Mouse (Mus musculus) cerebellum, postnatal 25 days (tissue): Measurements from ENCODE around the gene Cdr2l.

Source experiments
- DNase-seq, 2 experiments: peaks; one replicate each; pipeline ENCODE4 v3.0.0; 2021; ENCODE audit warnings: mixed read lengths in 2 of 2

The Cdr2l gene

DNA sequence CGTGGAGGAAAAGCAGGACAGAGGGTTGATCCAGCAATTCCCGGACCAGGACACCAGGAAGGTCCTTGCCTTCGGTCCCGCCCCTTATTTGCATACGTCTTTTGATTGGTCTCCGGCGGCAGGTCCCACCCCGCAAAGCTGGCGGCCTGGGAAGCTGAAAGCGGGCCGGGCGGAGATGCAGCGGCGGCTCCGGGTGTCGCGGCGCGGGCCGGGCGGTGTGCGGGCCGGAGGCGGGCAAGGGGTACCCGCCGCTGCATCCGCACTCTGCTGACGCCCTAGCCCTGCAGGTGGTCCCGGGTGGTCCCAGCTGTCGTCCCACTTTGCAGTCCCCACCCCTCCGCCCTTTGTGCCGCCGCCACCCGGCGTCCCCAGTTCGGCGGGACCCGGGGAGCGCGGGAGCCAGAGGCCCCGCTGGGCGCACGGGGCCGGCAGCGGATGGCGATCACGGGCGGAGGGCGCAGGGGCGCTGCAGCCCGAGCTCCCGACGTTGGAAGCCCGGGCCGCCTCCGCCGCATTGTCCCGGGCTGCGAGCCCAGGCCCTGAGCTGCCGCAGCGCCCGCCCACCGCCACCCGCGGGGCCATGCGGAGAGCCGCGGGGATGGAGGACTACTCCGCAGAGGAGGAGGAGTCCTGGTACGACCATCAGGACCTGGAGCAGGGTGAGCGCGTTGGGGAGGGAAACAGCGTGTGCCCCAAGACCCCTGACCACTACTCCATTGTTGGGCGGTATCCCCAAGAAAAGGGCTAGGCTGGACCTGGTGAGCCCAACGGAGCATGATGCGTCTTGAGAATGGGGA lies at the start of gene Cdr2l:
Gene Cdr2l, plus strand, starts transcription at position 174 of the 797 bp plus-strand sequence.
- DNase-seq: peak; percentile 93 to 96

DNA sequence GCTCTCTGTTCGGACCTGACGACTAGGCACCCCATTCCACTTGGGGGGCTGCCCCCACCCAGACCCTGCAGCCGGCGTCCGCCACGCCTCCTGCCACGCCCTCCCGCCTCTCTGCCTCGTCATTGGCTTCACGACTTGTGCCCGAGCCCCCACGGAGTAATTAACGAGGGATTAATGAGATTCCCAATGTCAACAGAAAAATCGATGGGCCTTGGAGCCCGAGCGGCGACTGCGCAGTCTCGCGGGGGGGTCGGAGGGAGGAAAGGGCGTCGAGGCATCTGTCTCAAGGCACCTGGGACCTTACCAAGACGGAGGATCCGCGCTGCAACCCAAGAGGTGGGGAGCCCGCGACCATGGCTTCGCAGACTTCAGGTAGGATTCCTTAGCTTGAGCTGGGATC lies 47.2 kb upstream of the Cdr2l start, which contains the start of gene Otop3:
Gene Otop3, plus strand, starts transcription at position 201 of the 400 bp plus-strand sequence.
- peak in 1 of 2 experiments; percentile 18 for DNase-seq

DNA sequence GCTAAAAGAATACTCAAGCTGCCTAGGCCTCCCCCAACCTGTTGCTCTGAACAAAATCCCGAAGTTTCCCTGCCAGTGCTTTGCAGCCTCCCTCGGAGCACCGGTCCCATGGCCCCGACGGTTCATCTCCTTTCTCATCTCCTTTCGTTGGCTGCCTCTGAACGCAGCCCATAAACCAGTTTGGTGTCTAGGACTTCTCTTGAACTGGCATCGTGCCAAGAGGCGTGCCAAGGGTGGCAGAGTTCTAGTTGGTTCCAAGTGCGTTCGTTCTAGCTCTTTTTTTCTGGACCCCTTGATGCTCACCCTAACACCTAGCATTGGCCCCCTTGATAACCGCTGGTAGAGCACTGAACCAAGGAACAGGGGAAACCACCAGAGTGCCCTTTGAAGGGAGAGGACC lies 46.5 kb upstream of the Cdr2l start:
- DNase-seq: peak in 1 of 2 experiments; percentile 55

DNA sequence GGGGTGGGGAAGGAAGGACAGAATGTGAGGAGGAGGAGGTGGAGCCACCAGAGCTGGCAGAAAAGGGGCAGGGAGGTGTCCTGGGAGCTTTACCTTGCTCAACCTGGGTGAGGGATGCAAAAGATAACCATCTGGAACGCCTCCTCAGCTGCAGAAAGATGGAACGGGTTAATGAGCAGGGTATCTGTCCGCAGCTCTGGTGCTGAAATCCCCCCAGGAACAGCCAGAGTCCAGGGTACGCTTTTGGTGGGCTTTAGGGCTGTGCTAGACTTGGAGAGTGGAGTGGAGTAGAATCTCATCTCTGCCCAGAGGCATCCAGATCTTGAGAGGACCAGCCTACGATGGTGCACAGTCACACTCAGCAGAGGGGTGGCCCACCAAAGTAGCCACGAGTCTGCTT lies 45.6 kb upstream of the Cdr2l start:
- no peak for DNase-seq

DNA sequence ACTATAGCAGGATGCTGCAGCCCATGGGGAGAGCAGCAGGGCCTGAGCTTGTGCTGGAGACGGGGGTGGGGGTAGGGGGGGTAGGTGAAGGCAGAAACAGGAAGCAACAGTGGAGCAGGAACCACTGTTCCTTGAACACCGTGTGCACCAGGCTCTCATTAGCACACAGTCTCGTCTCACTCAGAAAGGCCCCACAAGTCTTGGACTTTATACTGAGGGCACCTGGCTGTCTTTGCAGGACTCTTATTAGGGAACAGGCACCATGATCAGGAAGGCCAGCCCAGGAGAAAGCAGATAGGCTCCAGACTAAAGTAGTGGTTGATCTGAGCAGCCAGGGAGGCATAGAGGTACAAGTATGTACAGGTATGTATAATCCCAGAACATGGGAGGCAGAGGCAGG lies 44.4 kb upstream of the Cdr2l start:
- no peak for DNase-seq

DNA sequence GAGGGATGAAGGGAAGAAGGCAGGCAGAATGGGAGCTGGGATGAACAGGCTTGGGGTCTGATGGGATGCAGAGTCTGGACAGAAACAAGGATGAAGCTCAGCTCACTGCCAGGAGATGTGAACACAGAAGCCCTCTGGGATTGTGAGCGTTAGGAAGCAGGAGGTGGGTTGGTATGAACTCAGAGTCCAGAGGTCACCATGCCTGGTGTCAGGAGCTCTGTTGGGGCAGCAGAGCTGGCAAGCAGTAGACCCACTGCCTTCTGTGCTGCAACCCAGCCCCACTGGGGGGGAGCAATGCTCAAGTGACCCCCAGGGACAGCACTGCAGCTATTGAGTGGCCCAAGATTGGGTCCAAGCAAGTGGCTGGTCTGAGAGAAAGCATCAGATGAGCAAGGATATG lies 43.9 kb upstream of the Cdr2l start:
- DNase-seq: no peak

DNA sequence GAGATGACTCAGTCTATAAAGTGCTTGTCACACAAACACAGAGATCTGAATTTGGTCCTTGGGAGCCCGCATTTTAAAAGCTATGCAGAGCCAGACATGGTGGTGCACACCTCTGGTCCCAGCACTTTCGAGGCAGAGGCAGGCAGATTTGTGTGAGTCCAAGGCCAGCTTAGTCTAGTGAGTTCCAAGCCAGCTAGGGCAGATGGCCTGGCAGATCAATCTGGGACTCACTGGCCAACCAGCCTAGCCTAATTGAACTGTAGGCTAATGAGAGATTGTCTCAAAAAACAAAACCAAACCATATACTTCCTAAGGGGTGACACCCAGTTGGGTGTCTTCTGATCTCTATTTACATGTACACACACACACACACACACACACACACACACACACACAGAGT lies 40.5 kb upstream of the Cdr2l start:
- peak in 1 of 2 experiments; percentile 50 for DNase-seq

DNA sequence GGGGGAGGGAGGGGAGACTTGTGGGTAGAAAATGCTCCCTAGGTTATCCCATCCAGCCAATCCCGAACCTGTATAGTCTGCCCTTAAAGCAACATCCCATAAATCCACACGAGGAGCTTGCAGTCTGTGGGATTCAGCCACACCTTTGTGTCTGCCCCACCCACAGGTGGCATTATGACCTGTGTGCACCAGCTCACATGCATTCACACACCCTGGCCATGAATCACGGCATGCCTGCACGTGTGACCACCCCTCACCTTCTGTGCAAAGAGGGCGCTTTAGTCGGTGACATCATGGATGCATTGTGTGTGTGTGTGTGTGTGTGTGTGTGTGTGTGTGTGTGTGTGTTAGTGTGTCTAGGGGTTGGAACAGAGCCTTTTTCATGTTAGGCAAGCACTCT lies 39.9 kb upstream of the Cdr2l start:
- no peak for DNase-seq

DNA sequence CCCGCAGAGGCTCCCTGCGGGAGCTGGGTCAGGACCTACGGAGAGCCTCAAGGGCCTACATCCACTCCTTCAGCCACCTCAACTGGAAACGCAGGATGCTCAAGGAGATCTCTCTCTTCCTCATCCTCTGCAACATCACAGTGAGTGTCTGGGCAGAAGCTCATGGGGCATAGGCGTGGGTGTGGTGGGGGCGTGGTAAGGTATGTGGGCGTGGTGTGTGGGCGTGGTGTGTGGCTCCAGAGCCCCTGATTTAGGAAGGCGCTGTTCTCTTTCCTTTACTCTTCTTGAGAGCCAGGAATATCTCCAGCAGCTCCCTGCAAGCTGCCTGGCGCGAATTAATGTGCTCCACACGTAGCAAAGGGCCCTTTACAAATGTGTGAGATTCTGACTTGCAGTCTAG lies 36.7 kb upstream of the Cdr2l start:
- DNase-seq: no peak

DNA sequence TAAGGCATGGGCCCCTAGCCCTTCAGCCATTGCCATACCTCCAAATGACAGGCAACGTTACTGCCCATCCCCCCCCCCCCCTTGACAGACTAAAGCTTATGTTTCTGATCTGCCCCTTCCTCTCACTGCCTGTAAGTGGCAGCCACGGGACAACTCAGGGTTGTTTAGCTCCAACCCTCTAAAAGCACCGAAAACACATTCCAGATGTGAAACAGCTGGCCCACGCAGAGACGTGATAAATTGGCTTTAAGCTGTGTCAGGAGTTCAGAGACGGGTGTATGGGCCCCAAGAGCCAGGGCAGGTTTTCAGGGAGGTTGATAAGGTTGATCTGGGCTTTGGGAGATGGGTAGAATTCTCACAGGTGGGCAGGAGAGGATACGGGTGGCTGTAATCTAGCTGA lies 36.2 kb upstream of the Cdr2l start:
- DNase-seq: no peak

DNA sequence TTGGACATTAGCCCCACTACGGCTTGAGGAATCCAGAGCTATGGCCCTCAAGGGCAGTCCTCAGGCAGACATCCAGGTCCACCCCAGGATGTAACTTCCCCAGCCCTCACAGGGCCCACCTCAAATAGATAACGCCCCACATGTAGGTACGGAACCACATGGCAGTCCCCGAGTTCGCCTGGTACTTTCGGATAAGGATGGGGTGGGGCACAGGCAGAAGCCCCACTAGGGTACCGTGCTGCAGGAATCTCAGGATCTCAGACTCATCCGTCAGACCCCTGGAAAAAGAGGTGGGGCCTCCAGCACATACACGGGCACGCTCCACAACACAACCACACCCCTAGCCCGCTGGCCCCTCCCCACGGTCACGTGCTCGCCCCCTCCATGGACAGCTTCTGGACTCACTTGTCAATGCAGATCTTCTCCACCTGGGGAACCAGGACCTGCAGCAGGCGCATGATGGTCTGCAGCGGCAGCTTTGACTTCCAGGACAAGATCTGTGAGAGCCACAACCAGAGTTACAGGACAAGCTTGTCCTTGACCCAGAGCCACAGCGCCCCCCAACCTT lies 33.0 kb upstream of the Cdr2l start:
- peak in 1 of 2 experiments; percentile 15 for DNase-seq

DNA sequence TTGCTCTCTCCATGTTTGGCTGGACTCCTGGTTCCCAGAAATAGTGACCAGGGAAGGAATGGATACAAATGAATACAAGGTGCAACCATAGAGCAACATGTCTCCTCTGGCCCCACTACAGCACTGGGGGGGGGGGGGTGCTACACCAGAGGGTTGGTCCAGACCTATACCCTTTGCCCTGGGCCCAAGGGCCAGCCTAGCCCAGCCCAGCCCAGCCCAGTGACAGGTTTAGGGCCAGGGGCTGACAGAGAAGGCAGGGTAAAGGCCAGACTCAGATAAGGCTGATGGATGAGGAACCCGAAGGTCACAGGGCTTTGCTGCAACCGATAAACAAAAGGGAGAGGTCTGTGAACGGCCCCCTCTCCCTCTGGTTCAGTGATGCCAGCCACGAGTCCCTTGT lies 31.7 kb upstream of the Cdr2l start:
- no peak for DNase-seq

DNA sequence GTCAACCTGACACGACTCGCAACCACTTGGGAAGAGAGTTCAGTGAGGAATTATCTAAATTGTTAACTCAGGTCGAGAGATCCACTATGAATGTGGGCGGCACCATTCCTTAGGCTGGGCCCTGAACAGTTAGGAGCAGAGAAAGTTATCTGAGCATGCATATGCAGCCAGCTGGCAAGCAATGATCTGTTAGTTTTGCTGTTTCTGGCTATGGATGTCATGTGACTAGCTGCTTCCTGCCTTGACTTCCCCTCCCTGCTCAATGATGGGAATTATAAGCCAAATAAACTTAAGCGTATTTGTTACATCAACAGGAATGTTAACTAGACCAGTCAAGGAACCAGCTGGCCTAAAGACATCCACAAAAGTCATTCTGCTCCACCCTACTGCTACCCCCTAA lies 28.3 kb upstream of the Cdr2l start:
- no peak for DNase-seq

DNA sequence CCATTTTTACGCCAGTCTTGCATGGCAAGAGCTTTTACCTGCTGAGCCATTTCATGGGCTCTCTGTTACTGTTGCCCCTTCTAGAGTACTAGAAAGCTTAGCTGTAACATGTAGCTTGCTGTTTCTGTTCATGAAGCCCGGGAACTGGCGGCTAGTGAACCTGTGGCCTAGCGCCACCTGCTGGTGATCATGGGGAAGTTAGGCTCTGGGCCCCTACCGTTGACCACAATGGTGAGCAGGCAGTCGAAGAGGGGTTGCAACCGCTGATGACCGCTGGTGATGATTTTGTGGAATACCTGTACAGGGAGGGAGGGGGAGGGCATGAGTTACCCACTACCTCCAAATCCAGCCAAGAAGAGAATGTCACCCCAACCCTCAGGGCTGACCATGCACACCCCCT lies 27.5 kb upstream of the Cdr2l start:
- DNase-seq: peak; percentile 77 to 83

DNA sequence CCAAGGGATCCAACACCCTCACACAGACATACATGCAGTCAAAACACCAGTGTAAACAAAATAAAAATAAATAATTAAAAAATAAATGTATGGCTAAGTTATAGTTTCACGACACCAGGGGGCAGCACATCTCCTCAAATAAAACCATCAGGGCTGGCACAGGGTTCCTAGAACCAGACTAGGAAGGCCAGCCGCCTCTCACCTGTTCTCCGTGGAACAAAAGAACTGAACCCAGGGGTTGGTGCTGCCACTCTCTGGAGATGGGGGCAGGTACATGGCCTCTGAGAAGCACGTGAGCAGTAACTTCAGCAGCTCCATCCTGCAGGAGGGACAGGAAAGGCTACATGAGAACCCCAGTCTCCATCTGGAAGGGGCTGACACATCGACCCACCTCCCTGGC lies 23.2 kb upstream of the Cdr2l start:
- peak; percentile 85 to 90 for DNase-seq

DNA sequence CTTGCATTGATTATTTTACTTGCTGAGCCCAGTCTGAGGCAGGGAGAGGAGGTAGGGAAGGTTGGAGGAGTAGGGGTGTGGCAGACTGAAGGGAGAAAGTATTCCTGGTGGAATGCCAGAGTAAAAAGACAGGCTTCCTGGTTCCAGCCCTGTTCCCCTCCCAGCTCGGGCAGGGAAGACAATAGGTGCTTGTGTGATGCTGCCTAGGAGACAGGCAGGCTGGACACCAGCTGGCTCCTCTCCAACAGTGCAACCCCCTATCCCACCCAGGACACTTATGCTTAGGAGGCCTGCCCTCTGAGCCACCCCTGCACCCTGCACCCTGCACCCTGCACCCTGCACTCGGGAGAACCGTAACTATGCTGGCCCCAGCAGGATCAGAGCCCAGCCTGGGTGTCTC lies 22.4 kb upstream of the Cdr2l start:
- DNase-seq: peak in 1 of 2 experiments; percentile 34

DNA sequence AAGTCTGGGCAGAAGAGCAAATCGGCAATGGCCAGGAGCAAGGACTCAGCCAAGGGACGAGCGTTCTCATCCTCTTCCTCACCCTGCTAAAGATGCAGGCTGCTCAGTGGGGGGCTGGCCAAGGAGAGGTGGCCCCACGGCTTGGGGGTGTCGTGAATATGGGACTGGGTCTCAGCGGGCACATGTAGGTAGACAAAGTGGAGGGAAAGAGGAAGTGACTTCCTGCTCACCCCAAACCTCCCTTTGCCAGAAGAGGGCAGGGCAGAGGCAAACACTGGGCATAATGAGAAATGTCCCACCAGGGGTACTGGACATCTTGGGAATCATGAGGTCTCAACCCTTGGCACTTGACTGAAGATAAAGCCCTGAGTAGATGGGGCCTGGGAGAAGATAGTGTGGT lies 22.0 kb upstream of the Cdr2l start:
- peak in 1 of 2 experiments; percentile 36 for DNase-seq

DNA sequence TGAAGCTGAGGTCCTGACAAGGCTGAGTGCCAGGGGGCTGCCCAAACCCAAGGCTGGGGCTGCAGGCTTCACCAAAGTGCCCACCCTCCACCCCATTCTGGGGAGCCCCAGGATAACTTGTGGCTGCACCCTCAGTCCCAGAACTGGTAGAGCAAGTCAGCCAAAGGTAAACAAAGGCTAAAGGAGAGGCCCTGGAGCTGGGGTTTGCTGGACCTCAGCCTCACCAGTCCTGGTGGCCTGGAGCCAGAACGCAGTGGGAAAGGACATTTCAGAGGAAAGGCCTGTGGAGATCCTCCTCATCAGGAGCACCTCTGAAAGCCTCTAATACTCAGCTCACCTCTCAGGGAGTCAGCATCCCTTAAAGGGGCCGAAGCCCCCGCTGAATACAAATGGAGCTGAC lies 17.6 kb upstream of the Cdr2l start:
- peak in 1 of 2 experiments; percentile 58 for DNase-seq

DNA sequence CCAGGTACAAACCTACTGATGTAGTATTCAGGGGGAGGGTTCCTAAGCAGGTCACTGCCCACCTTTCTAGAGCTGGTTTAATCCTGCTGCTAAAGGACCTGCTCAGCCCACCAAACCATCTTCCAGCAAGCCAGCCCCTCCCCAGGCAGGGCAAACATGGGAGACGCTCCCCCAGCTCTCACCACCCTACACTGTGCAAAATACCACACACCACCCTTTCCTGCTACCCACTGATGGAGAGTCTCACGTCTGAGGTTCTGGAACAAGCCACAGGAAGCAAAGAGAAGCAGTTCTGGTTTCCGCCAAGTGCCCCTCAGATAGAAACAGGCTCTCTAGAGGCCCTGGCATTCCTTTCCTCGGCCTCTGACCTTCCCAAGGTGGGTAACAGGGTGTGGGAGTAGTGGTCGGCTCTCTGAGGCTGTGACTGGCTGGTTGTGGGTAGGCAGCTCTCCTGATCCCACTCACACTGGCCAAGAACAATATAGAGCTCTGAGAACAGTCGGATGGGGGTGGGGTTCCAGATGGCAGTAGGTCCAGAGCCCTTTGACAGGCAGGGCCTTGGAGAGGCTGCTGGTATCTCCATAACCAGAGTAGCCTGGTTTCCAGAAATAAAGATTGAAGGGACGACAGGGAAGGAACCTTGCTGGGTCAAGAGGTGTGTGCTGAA lies 15.5 kb upstream of the Cdr2l start:
- DNase-seq: peak; percentile 59 to 65

DNA sequence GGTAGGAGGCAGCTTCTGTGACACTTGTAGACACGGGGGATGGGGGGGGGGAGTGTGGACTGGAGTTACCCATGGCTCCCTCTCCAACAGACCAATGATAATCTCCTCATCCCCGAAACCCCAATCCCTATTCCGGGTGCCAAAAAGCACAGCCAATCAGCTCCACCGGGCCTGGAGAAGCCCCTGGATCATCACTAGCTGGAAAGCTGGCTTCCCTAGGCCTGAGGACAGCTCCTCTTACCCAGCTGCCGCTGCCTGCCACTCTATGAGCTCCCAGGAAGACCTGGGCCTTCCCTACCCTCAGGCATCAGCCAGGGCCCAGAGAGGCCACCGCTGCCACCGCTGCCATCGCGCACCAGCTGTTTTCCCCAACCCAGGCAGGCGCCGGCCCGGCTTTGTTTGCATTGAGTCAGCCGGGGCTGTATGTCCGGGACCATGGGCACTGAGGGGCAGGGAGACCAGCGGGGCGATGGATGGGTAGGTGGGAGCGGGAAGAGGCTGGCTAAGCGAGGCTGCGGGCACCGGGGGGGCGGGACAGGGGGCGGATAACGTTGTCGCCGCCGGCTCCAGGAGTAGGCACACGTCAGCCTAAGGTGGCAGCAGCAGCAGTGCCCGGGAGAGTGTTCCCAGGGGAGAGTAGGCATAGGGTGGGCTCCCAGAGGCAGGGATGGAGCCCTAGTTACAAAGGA lies 14.9 kb upstream of the Cdr2l start:
- DNase-seq: peak; percentile 70 to 74

DNA sequence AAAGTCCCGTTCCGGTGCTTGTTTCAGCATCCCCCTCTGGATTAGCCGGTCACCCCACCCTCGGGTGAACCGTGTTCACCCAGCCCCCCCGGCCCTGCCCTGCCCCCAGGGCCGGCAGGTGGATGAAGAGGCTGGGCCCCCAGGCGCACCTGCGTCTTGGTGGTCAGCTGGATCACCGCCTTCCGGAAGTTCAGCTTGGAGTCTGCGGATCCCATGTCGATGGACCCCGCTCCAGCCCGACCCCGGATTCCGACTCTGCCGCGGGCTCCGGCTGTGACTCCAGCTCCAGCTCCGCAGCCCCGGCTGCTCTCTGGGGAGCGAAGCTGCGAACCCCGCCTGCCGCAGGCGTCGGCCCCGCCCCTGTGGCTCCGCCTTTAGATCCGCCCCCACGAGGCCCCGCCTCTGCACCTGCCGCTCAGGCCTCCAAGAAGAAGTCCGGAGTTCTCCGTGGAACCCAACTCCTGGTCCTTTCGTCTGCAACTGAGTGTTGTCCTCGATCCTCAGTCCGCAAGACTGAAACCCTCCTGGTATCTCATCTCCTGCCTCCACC lies 14.2 kb upstream of the Cdr2l start, which contains the start of gene Hid1:
Gene Hid1, minus strand, starts transcription at position 362 of the 550 bp plus-strand sequence.
- peak; percentile 93 to 95 for DNase-seq

DNA sequence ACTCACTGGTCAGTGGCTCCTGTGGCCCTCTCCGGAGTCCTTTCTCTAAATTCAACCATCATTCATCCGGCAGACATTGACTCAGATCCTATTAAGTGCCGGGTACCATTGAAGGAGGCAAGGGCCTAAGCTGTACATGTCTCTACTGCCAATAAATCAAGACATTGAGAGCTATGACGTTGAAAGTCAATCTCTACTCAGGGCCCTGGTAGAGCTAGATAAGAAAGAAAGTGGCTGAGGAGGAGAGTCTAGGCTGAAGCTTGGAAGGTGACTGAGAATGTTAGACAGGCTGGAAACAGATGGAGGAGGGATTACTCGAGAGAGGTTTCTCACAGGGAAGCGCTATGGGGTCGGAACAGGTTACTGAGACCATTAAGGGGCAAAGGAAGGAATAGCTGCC lies 11.3 kb upstream of the Cdr2l start:
- no peak for DNase-seq

DNA sequence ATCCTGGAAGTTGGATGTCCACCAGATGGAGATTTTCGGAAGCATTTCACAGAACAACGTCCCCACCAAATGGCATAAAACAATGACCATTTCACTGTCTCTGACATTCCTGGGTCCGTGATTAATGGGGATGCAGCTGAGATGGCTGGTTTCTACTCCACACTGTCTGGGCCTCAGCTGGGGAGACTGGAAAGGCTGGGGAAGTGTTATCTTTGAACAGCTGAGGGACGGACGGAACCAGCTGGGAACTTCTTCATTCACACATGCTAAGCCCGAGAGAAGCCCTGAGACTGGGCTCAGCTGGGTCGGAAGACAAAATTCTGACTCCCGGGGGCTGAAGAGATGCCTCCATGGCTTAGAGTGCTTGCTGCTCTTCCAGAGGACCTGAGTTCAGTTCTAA lies 10.4 kb upstream of the Cdr2l start:
- no peak for DNase-seq
